Mouse (Mus musculus): ENCODE measurements around the gene Prpf40a. TPM values are rescaled to one million over a fixed set of nuclear protein-coding genes. Genes with fewer than 3 reads are reported as not detected.

Prpf40a gene
- polyA plus RNA-seq, 1 experiment from 2014 or later, result 186 TPM

DNA sequence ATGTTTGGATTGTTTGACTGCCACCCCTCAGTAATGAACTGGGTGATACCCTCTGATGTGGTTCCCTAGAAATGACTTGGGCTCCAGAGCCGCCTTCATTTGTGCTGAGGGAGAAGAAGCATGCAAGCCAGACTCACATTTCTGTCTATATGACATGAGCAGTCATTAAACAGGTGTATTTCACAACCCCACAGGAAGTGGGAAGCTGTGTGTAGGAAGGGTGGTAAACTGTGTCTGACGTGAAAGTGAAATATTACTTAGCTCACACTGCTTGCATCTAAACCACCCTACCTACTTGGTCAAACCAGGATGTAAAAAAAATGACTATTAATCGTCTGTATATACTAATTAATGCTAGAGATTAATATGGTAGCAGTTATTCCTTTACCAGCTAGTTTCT is 102.3 kb downstream of the Prpf40a start:
- H3K4me1 ChIP-seq (ENCODE audit: insufficient read depth), result no peaks in the 10 kb centered on the region
- no peak overlapping the region for H3K27ac ChIP-seq (ENCODE audit: low read depth)
- no peaks in the 10 kb centered on the region for H3K36me3 ChIP-seq (ENCODE audit: insufficient read depth)
- H3K9ac ChIP-seq, result no peak overlapping the region
- 75% methylated on average over 3 of the region's 3 CpGs for WGBS
- H3K9me3 ChIP-seq (ENCODE audit: low read depth, low read length), result no peaks in the 10 kb centered on the region
- ATAC-seq (ENCODE audit: insufficient read depth) (no peak), DNase-seq (no peak)
- TF ChIP-seq CTCF (IDR thresholded peaks at IDR 0.05; ENCODE audit: low read depth), result no peak
- H3K27me3 ChIP-seq (ENCODE audit: insufficient read depth, low read length), result no peaks in the 10 kb centered on the region
- no peak overlapping the region for H3K4me3 ChIP-seq (ENCODE audit: low read depth, low read length)
- H3K4me2 ChIP-seq, result no peak overlapping the region

GRCm38 (mm10) chr2:53085617-53086202 is 105.4 kb downstream of the Prpf40a start:
- Histone ChIP-seq H3K4me2 (no peak overlapping the region), H3K9me3 (ENCODE audit: low read depth, low read length) (no peaks in the 10 kb centered on the region), H3K9ac (no peak overlapping the region), H3K36me3 (ENCODE audit: insufficient read depth) (no peaks in the 10 kb centered on the region), H3K27me3 (ENCODE audit: insufficient read depth, low read length) (no peaks in the 10 kb centered on the region), H3K4me3 (ENCODE audit: low read depth, low read length) (no peak overlapping the region), H3K4me1 (ENCODE audit: insufficient read depth) (no peaks in the 10 kb centered on the region), H3K27ac (ENCODE audit: low read depth) (no peak overlapping the region)
- DNase-seq, result peak; percentile 80
- peak; percentile 31; the same call in 1 of the 2 replicates for ATAC-seq (ENCODE audit: insufficient read depth)
- peak; percentile 75 for TF ChIP-seq CTCF (IDR thresholded peaks at IDR 0.05; ENCODE audit: low read depth)
- WGBS, result 52% methylated on average over 9 of the region's 9 CpGs

Other genes starting within 250 kb of the Prpf40a start
- gene Arl6ip6, start 442 bp upstream of the Prpf40a start, polyA plus RNA-seq (2014; fragmentation: Nextera tagmentation; extraction: Ambion mirVana), result 53.0 and 55.4 TPM in 2 replicates